Mouse (Mus musculus) liver, postnatal 0 days (tissue): ENCODE measurements around the gene Prl3d1. TPM values are rescaled to one million over a fixed set of nuclear protein-coding genes. Genes with fewer than 3 reads are reported as not detected.
"Not testable (repeated sequence)": the region's sequence is repeated elsewhere in the genome, so short reads cannot be mapped to it uniquely, and the experiment has no call there.

Experiments
- ATAC-seq: fragments of 200-750 bp; cut with Nextera tagmentation; 2 replicates; pipeline ENCODE4 v1.8.0; 2017; ENCODE audit warnings: mild to moderate bottlenecking, moderate library complexity
- DNase-seq: peaks from one replicate; pipeline ENCODE4 v3.0.0-alpha.2; 2016
- H3K27ac ChIP-seq: fragments of 300-500 bp; sonication (generic); 2 replicates; pipeline ENCODE4 v1.5.1; 2014; ENCODE audit warnings: antibody characterized with exemption, moderate library complexity, mild to moderate bottlenecking, low read depth
- H3K27me3 ChIP-seq: fragments of 300-500 bp; sonication (generic); 2 replicates; pipeline ENCODE4 v1.6.1; 2014; ENCODE audit warnings: low read length, control low read depth, mixed read lengths; ENCODE audit not compliant: insufficient read depth
- H3K36me3 ChIP-seq: fragments of 300-500 bp; sonication (generic); replicated peaks from 2 replicates; pipeline ENCODE4 v1.6.1; 2014; ENCODE audit warnings: mild to moderate bottlenecking, control low read depth, low read length, moderate library complexity, mixed read lengths; ENCODE audit not compliant: insufficient read depth
- H3K4me1 ChIP-seq: fragments of 300-500 bp; sonication (generic); 2 replicates; pipeline ENCODE4 v1.6.1; 2014; ENCODE audit warnings: antibody characterized with exemption, mild to moderate bottlenecking, control low read depth; ENCODE audit not compliant: insufficient read depth
- H3K4me2 ChIP-seq: fragments of 300-500 bp; sonication (generic); 2 replicates; pipeline ENCODE4 v1.6.1; 2014; ENCODE audit warnings: low read depth, mild to moderate bottlenecking, low read length, moderate library complexity, mixed read lengths
- H3K4me3 ChIP-seq: fragments of 300-500 bp; sonication (generic); 2 replicates; pipeline ENCODE4 v1.5.1; 2014; ENCODE audit warnings: low read depth, low read length
- H3K9ac ChIP-seq: fragments of 300-500 bp; sonication (generic); replicated peaks from 2 replicates; pipeline ENCODE4 v1.6.1; 2014; ENCODE audit warnings: mild to moderate bottlenecking, moderate library complexity
- H3K9me3 ChIP-seq: fragments of 300-500 bp; sonication (generic); 2 replicates; pipeline ENCODE4 v1.6.1; 2016; ENCODE audit warnings: mild to moderate bottlenecking, control low read depth, low read length, mixed read lengths
- CTCF ChIP-seq: sonication (generic); IDR thresholded peaks from 2 replicates; pipeline ENCODE4 v1.5.1; 2016; ENCODE audit warnings: antibody characterized with exemption, low read depth
- EP300 ChIP-seq: IDR thresholded peaks from 2 replicates; pipeline ENCODE4 v1.6.1; 2016; ENCODE audit warnings: antibody characterized with exemption, low read depth, mild to moderate bottlenecking
- WGBS: fragments of 180-500 bp; shearing (Covaris S2); extraction: QIAGEN DNeasy Blood & Tissue Kit; methylation state at CpG from one replicate; pipeline ENCODE4 v1.1.7; 2014; ENCODE audit not compliant: insufficient replicate concordance; 5-methylcytosine and 5-hydroxymethylcytosine counted together
- polyA plus RNA-seq: library from polyadenylated mRNA; unstranded; fragments of >200 nt; fragmentation: Nextera tagmentation; extraction: Ambion mirVana; gene quantifications from 2 replicates; pipeline ENCODE4 v1.2.1, GENCODE M21; 2015

Prl3d1 gene
- not detected in 2 replicates for polyA plus RNA-seq

DNA sequence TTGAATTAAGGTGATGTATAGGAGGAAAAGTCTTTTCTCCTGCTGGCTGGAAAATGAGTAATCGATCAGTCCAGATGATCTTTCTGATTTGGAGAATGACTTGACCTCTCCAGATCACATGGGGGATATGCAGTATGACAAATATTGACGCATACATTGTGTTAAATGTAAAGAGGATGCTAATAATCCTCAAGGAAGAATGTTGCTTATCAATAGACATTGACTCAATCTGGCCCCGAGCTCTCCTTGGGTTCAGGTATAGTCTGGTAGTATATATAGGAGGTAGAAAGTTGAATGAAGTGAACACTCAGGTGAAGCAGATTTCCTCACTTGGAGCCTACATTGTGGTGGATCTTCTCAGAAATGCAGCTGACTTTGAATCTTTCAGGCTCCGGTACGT, at the start of gene Prl3d1:
Gene Prl3d1, plus strand, starts transcription at position 301 of the 400 bp plus-strand sequence.
- not testable (repeated sequence) for H3K27ac ChIP-seq, H3K4me1 ChIP-seq, H3K36me3 ChIP-seq, DNase-seq, H3K27me3 ChIP-seq, ATAC-seq, H3K9me3 ChIP-seq, H3K4me2 ChIP-seq, H3K9ac ChIP-seq, H3K4me3 ChIP-seq
- 79% methylated on average over 5 of the region's 5 CpGs for WGBS

DNA sequence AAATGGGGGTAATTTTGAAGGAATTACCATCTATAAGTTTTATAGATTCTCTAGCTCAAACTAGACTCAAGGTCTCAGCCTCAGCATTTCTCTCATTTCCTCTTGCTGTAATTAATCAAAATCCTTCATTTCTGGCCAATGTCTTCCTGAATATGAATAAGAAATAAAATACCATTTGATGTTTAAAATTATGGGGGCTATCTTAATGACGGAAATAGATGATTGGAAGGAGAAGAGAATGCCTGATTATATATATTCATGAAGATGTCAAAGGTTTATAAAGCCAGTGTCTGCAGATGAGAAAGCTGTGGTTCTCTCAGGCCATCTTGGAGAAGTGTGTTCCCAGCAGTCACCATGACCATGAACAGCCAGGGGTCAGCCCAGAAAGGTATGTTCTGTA, 36.7 kb upstream of the Prl3d1 start, which contains the start of gene Prl:
Gene Prl, plus strand, starts transcription at position 301 of the 400 bp plus-strand sequence.
- DNase-seq (no peak), ATAC-seq (no peak)
- TF ChIP-seq EP300 (no peak), CTCF (no peak)
- no peaks in the 10 kb centered on the region for H3K36me3 ChIP-seq
- no peak within 1 kb of the TSS for H3K4me3 ChIP-seq
- no peak within 1 kb of the TSS for H3K9ac ChIP-seq
- no peaks in the 10 kb centered on the region for H3K4me1 ChIP-seq
- no peaks in the 10 kb centered on the region for H3K9me3 ChIP-seq
- no peak within 1 kb of the TSS for H3K4me2 ChIP-seq
- no peaks in the 10 kb centered on the region for H3K27me3 ChIP-seq
- 70% methylated on average over 1 of the region's 1 CpGs for WGBS
- H3K27ac ChIP-seq: no peak within 1 kb of the TSS

GRCm38 (mm10) chr13:27059177-27059576, 34.8 kb upstream of the Prl3d1 start:
- WGBS: 71% methylated on average over 7 of the region's 7 CpGs
- Histone ChIP-seq H3K9ac (no peak overlapping the region), H3K36me3 (no peaks in the 10 kb centered on the region), H3K27me3 (no peaks in the 10 kb centered on the region), H3K4me2 (no peak overlapping the region), H3K4me1 (no peaks in the 10 kb centered on the region), H3K27ac (no peak overlapping the region), H3K4me3 (no peak overlapping the region), H3K9me3 (no peaks in the 10 kb centered on the region)
- ATAC-seq (no peak), DNase-seq (no peak)
- TF ChIP-seq CTCF (no peak), EP300 (no peak)

GRCm38 (mm10) chr13:27121398-27121797, 27.4 kb downstream of the Prl3d1 start, which contains the start of gene Prl3d2:
Gene Prl3d2, plus strand, starts transcription at chr13:27121698.
- H3K36me3 ChIP-seq, H3K27ac ChIP-seq, H3K9me3 ChIP-seq, ATAC-seq, H3K4me3 ChIP-seq, DNase-seq, H3K27me3 ChIP-seq, H3K4me1 ChIP-seq, H3K4me2 ChIP-seq, H3K9ac ChIP-seq: not testable (repeated sequence)
- WGBS: 60% methylated on average over 3 of the region's 4 CpGs

DNA sequence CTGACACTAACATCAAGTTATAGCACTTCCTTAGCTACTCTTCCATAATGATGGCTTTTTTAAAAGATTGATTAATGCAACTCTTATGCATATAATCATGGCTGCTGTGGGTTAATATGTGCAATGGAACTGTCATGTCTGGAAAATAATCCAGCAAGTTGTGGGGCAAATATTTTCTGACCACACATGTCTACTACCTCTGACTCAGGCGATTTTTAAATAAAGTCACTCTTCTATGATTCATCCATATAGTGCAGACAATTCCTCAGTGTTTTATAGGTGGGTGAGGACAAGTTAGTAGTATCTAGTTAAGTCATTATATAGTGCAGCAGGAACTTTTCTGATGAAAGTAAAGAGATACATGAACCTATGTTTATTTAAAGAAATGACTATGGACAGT, 54.3 kb downstream of the Prl3d1 start:
- Histone ChIP-seq H3K27ac (no peak overlapping the region), H3K4me1 (no peaks in the 10 kb centered on the region), H3K4me2 (no peak overlapping the region), H3K36me3 (no peaks in the 10 kb centered on the region), H3K27me3 (no peaks in the 10 kb centered on the region), H3K4me3 (no peak overlapping the region), H3K9me3 (no peaks in the 10 kb centered on the region), H3K9ac (no peak overlapping the region)
- ATAC-seq (no peak), DNase-seq (no peak)
- TF ChIP-seq EP300 (no peak), CTCF (no peak)
- WGBS: 35% methylated on average over 1 of the region's 1 CpGs

Other genes starting within 250 kb of the Prl3d1 start
- gene Prl, start 36.6 kb upstream of the Prl3d1 start, polyA plus RNA-seq: not detected in 2 replicates
- gene Prl3d2, start 27.5 kb downstream of the Prl3d1 start, polyA plus RNA-seq: not detected in 2 replicates
- not detected in 2 replicates for gene Prl3d3, start 62.6 kb downstream of the Prl3d1 start, polyA plus RNA-seq
- gene Prl3c1, start 102.5 kb downstream of the Prl3d1 start, polyA plus RNA-seq: not detected in 2 replicates
- not detected in 2 replicates for gene Prl3b1, start 147.7 kb downstream of the Prl3d1 start, polyA plus RNA-seq
- not detected in 2 replicates for gene Prl3a1, start 165.2 kb downstream of the Prl3d1 start, polyA plus RNA-seq
- not detected in 2 replicates for gene Prl6a1, start 218.4 kb downstream of the Prl3d1 start, polyA plus RNA-seq